Mouse (Mus musculus) forebrain, embryonic 13.5 days (tissue): ENCODE results near the gene Vmn1r208. TPM values are rescaled to one million over a fixed set of nuclear protein-coding genes. Genes with fewer than 3 reads are reported as not detected.
"Not testable (repeated sequence)": the region's sequence is repeated elsewhere in the genome, so short reads cannot be mapped to it uniquely, and the experiment has no call there.

Experiments used
- ATAC-seq: fragments of 200-750 bp; cut with Nextera tagmentation; 2 replicates; pipeline ENCODE4 v1.8.0; 2017
- H3K27ac ChIP-seq: fragments of 300-500 bp; sonication (generic); 2 replicates; pipeline ENCODE4 v1.5.1; 2015; ENCODE audit warnings: inconsistent platforms, mild to moderate bottlenecking, moderate library complexity
- H3K27me3 ChIP-seq: fragments of 300-500 bp; sonication (generic); 2 replicates; pipeline ENCODE4 v1.6.1; 2015; ENCODE audit warnings: mild to moderate bottlenecking, inconsistent platforms
- H3K36me3 ChIP-seq: fragments of 300-500 bp; sonication (generic); 2 replicates; pipeline ENCODE4 v1.6.1; 2015; ENCODE audit warnings: mild to moderate bottlenecking, inconsistent platforms; ENCODE audit not compliant: poor library complexity, severe bottlenecking
- H3K4me1 ChIP-seq: fragments of 300-500 bp; sonication (generic); 2 replicates; pipeline ENCODE4 v1.6.1; 2015; ENCODE audit warnings: inconsistent platforms
- H3K4me2 ChIP-seq: fragments of 300-500 bp; sonication (generic); 2 replicates; pipeline ENCODE4 v1.6.1; 2015; ENCODE audit warnings: inconsistent platforms, mild to moderate bottlenecking, moderate library complexity
- H3K4me3 ChIP-seq: fragments of 300-500 bp; sonication (generic); 2 replicates; pipeline ENCODE4 v1.5.1; 2015; ENCODE audit warnings: mild to moderate bottlenecking, inconsistent platforms
- H3K9ac ChIP-seq: fragments of 300-500 bp; sonication (generic); 2 replicates; pipeline ENCODE4 v1.6.1; 2015; ENCODE audit warnings: mild to moderate bottlenecking, inconsistent platforms
- H3K9me3 ChIP-seq: fragments of 300-500 bp; sonication (generic); replicated peaks from 2 replicates; pipeline ENCODE4 v1.6.1; 2016; ENCODE audit warnings: inconsistent platforms
- WGBS: fragments of 180-500 bp; shearing (Covaris S2); methylation state at CpG from one replicate; pipeline ENCODE4 v1.1.7; 2015; 5-methylcytosine and 5-hydroxymethylcytosine counted together
- polyA plus RNA-seq: library from polyadenylated mRNA; unstranded; fragments of >200 nt; fragmentation: Nextera tagmentation; extraction: Ambion mirVana; gene quantifications from 2 replicates; pipeline ENCODE4 v1.2.1, GENCODE M21; 2015

Vmn1r208 gene
- not detected in 2 replicates for polyA plus RNA-seq

- WGBS, result no CpG with 5 or more reads among the region's 7 CpGs
- not testable (repeated sequence) for ATAC-seq, H3K4me2 ChIP-seq
These were observed at the start of gene Vmn1r208 for GRCm38 (mm10) chr13:22777300-22777699. TSS of gene Vmn1r208 (minus strand) at chr13:22777400.

GRCm38 (mm10) chr13:22821601-22822000, 44.4 kb upstream of the Vmn1r208 start:
- H3K4me1 ChIP-seq, H3K4me3 ChIP-seq, H3K9me3 ChIP-seq, H3K36me3 ChIP-seq, H3K9ac ChIP-seq, H3K4me2 ChIP-seq, H3K27ac ChIP-seq, H3K27me3 ChIP-seq, ATAC-seq: not testable (repeated sequence)
- 87% methylated on average over 1 of the region's 1 CpGs for WGBS

More at GRCm38 (mm10) chr13:22777300-22777699, at the start of gene Vmn1r208:
- not testable (repeated sequence) for H3K27me3 ChIP-seq, H3K9ac ChIP-seq, H3K36me3 ChIP-seq, H3K4me1 ChIP-seq, H3K4me3 ChIP-seq, H3K27ac ChIP-seq, H3K9me3 ChIP-seq

GRCm38 (mm10) chr13:22809582-22809981, 32.4 kb upstream of the Vmn1r208 start, which contains the start of gene Vmn1r209:
TSS of gene Vmn1r209 (minus strand) at chr13:22809682.
- not testable (repeated sequence) for H3K4me3 ChIP-seq, H3K27me3 ChIP-seq, H3K9ac ChIP-seq, H3K9me3 ChIP-seq, H3K36me3 ChIP-seq, H3K27ac ChIP-seq, H3K4me1 ChIP-seq, ATAC-seq, H3K4me2 ChIP-seq

GRCm38 (mm10) chr13:22788096-22788495, 10.9 kb upstream of the Vmn1r208 start:
- H3K36me3 ChIP-seq, ATAC-seq, H3K27ac ChIP-seq: not testable (repeated sequence)

GRCm38 (mm10) chr13:22784159-22784558, 7.0 kb upstream of the Vmn1r208 start:
- not testable (repeated sequence) for H3K4me3 ChIP-seq, H3K27me3 ChIP-seq, H3K4me2 ChIP-seq, H3K9me3 ChIP-seq, H3K9ac ChIP-seq, H3K27ac ChIP-seq, ATAC-seq, H3K36me3 ChIP-seq, H3K4me1 ChIP-seq

More at GRCm38 (mm10) chr13:22788096-22788495, 10.9 kb upstream of the Vmn1r208 start:
- H3K4me2 ChIP-seq, H3K27me3 ChIP-seq, H3K9ac ChIP-seq, H3K4me3 ChIP-seq, H3K9me3 ChIP-seq, H3K4me1 ChIP-seq: not testable (repeated sequence)
- 77% methylated on average over 3 of the region's 3 CpGs for WGBS

GRCm38 (mm10) chr13:22771592-22771991, 5.6 kb downstream of the Vmn1r208 start:
- 76% methylated on average over 1 of the region's 2 CpGs for WGBS
- not testable (repeated sequence) for H3K9ac ChIP-seq, H3K4me3 ChIP-seq, ATAC-seq, H3K9me3 ChIP-seq, H3K4me1 ChIP-seq, H3K36me3 ChIP-seq, H3K27me3 ChIP-seq, H3K4me2 ChIP-seq, H3K27ac ChIP-seq

GRCm38 (mm10) chr13:22747524-22747923, 29.7 kb downstream of the Vmn1r208 start:
- H3K9me3 ChIP-seq, result no peaks in the 10 kb centered on the region
- H3K4me3 ChIP-seq, result no peak overlapping the region
- no peaks in the 10 kb centered on the region for H3K36me3 ChIP-seq
- H3K4me2 ChIP-seq, result no peak overlapping the region
- H3K27me3 ChIP-seq, result no peaks in the 10 kb centered on the region
- H3K27ac ChIP-seq, result no peak overlapping the region
- no peak overlapping the region for H3K9ac ChIP-seq
- no peaks in the 10 kb centered on the region for H3K4me1 ChIP-seq
- no peak for ATAC-seq

GRCm38 (mm10) chr13:22729529-22729928, 47.7 kb downstream of the Vmn1r208 start, which contains the start of gene Vmn1r207-ps:
TSS of gene Vmn1r207-ps (minus strand) at chr13:22729629.
- H3K4me2 ChIP-seq, H3K9me3 ChIP-seq, ATAC-seq: not testable (repeated sequence)

More at GRCm38 (mm10) chr13:22729529-22729928, 47.7 kb downstream of the Vmn1r208 start, which contains the start of gene Vmn1r207-ps:
- not testable (repeated sequence) for H3K27ac ChIP-seq, H3K9ac ChIP-seq, H3K27me3 ChIP-seq, H3K36me3 ChIP-seq, H3K4me1 ChIP-seq, H3K4me3 ChIP-seq

Other genes with a start within 250 kb of the Vmn1r208 start
- not detected in 2 replicates for gene Vmn1r204, start 224.2 kb downstream of the Vmn1r208 start, polyA plus RNA-seq
- not detected in 2 replicates for gene Vmn1r205, start 184.4 kb downstream of the Vmn1r208 start, polyA plus RNA-seq
- gene Vmn1r206, start 153.1 kb downstream of the Vmn1r208 start, polyA plus RNA-seq, result not detected in 2 replicates
- not detected in 2 replicates for gene Vmn1r207-ps, start 47.8 kb downstream of the Vmn1r208 start, polyA plus RNA-seq
- not detected in 2 replicates for gene Vmn1r209, start 32.3 kb upstream of the Vmn1r208 start, polyA plus RNA-seq
- not detected in 2 replicates for gene Vmn1r210, start 53.9 kb upstream of the Vmn1r208 start, polyA plus RNA-seq
- gene Vmn1r211, start 80.2 kb upstream of the Vmn1r208 start, polyA plus RNA-seq, result not detected in 2 replicates
- gene Vmn1r212, start 106.8 kb upstream of the Vmn1r208 start, polyA plus RNA-seq, result not detected in 2 replicates
- not detected in 2 replicates for gene Vmn1r213, start 230.3 kb upstream of the Vmn1r208 start, polyA plus RNA-seq